Mouse (Mus musculus) C2C12 (cell line): ENCODE data around the gene Palb2.

Source experiments
- CEBPB ChIP-seq: IDR thresholded peaks from one replicate; pipeline ENCODE4 v1.6.1; 2011; ENCODE audit warnings: low read depth, mild to moderate bottlenecking, control low read depth, moderate library complexity
- CTCF ChIP-seq: IDR thresholded peaks from one replicate; pipeline ENCODE4 v1.5.1; 2011; ENCODE audit not compliant: control insufficient read depth, insufficient read depth, insufficient read length
- FOSL1 ChIP-seq: IDR thresholded peaks from one replicate; pipeline ENCODE4 v1.8.0; 2011; ENCODE audit warnings: mild to moderate bottlenecking, low read length; ENCODE audit not compliant: poor library complexity, insufficient read depth, severe bottlenecking
- MAX ChIP-seq: IDR thresholded peaks from one replicate; pipeline ENCODE4 v1.6.1; 2011; ENCODE audit warnings: mild to moderate bottlenecking, control low read depth
- MYOD1 ChIP-seq: IDR thresholded peaks from one replicate; pipeline ENCODE4 v1.6.1; 2011; ENCODE audit warnings: low read depth; ENCODE audit not compliant: control insufficient read depth, insufficient read length
- MYOG ChIP-seq: IDR thresholded peaks from one replicate; pipeline ENCODE4 v1.6.1; 2011; ENCODE audit not compliant: control insufficient read depth, insufficient read length; ENCODE audit errors: extremely low read depth
- USF1 ChIP-seq: IDR thresholded peaks from one replicate; pipeline ENCODE4 v1.6.1; 2011; ENCODE audit warnings: low read depth, mild to moderate bottlenecking, control low read depth, moderate library complexity

GRCm38 (mm10) chr7:122152473-122152872 lies 19.7 kb upstream of the Palb2 start:
- TF ChIP-seq CTCF = no peak
- no peak for TF ChIP-seq USF1
- no peak for TF ChIP-seq MAX
- no peak for TF ChIP-seq MYOG
- TF ChIP-seq CEBPB = no peak
- no peak for TF ChIP-seq FOSL1
- no peak for TF ChIP-seq MYOD1
